Mouse (Mus musculus) testis, adult 10 weeks (tissue): ENCODE data around the gene Dnm1. TPM values are rescaled to one million over a fixed set of nuclear protein-coding genes. Genes with fewer than 3 reads are reported as not detected.

Experiments used
- polyA plus RNA-seq: library from polyadenylated mRNA; stranded (reverse); fragments of 350-450 nt; fragmentation: Illumina TruSeq; extraction: RNeasy Lipid Tissue Mini Kit (QIAGEN cat#74804); gene quantifications from one replicate; pipeline ENCODE4 v1.2.3, GENCODE M21; 2014; ENCODE audit warnings: low read depth, low replicate concordance

Dnm1 gene
- polyA plus RNA-seq = 1.6 TPM

GRCm38 (mm10) chr2:32353007-32353542 lies at the start of gene Dnm1:
Dnm1 (minus strand) TSS chr2:32353338.

DNA sequence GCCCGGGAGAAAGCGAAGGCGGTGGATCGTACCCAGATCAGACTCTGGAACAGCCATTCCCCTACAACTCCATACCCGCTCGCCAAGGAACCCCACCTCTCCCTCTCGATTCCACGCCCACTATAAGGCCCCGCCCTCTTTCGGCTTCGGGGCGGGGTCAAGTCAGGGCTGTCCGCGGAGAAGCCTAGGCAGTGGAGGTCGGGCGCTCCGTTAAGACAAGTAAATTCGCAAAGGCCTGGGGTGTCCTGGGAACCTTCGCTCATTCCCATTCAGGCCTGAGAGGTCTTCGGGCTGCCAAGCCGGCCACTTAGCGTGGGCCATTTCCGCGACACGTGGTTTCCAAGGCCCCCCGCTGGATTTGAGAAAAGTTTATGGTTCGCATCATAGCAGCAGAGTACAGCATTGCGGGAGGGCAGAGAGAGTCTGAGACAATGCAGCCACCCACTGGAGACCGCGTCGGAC lies 42.4 kb upstream of the Dnm1 start, which contains the start of gene Ptges2:
Gene Ptges2, plus strand, starts transcription at position 413 of the 462 bp plus-strand sequence.

GRCm38 (mm10) chr2:32387706-32388490 lies 34.8 kb upstream of the Dnm1 start, which contains the start of gene Lcn2:
Lcn2 (minus strand) TSS chr2:32388252.

DNA sequence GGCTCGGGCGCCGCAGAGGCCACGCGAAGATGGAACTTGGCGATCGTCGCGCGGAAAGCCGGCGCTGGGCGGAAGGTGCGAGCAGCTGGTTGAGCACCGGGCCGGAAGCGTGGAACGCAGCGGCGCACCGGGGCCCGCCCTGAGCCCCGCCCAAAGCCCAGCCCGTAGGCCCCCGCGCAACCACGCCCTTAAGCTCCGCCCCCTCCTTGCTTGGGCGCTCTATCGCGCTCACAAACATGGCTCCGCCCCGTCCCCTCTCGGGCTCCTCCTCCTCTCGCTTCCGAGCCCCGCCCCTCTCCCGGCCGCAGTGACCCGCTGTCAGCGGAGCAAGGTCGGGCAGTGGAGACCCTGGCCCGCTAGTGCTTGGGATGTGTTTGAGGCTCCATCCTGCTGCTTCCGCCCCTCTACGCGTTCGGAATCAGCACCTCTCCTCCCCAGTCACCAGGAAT lies 28.7 kb upstream of the Dnm1 start, which contains the start of gene 1110008P14Rik:
Gene 1110008P14Rik, minus strand, starts transcription at position 164 of the 449 bp plus-strand sequence.

GRCm38 (mm10) chr2:32352151-32353006 lies 759 bp downstream of the Dnm1 start, which contains the start of gene Ciz1:
Ciz1 (plus strand) TSS chr2:32352327.

GRCm38 (mm10) chr2:32287923-32288367 lies 65.2 kb downstream of the Dnm1 start, which contains the start of gene Swi5:
Swi5 (minus strand) TSS chr2:32288075.

DNA sequence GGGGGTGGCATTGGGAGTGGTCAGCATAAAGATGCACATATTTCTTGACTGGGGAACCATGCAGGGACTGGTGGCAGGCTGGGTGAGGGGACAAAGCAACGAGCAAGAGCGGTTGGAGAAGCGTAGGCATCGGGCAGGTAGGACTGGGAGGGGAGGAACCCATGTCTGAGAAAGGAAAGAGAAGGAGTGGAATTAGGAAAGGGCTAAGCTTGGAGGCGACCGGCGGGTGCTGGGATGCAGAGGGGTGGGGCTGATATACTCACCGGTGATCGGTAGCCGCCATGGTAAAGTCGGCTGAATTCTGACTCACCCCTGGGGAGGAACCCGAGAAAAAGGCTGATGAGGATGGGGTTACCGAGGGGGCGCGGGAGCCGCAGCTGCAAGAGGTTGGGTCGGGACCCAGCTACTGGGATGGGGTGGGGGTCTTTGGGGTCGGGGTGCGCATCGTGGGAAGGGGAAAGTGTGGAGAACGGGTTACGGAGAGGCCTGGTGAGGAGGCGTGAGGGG lies 65.8 kb downstream of the Dnm1 start, which contains the start of gene Golga2:
Gene Golga2, plus strand, starts transcription at position 51 of the 507 bp plus-strand sequence.

DNA sequence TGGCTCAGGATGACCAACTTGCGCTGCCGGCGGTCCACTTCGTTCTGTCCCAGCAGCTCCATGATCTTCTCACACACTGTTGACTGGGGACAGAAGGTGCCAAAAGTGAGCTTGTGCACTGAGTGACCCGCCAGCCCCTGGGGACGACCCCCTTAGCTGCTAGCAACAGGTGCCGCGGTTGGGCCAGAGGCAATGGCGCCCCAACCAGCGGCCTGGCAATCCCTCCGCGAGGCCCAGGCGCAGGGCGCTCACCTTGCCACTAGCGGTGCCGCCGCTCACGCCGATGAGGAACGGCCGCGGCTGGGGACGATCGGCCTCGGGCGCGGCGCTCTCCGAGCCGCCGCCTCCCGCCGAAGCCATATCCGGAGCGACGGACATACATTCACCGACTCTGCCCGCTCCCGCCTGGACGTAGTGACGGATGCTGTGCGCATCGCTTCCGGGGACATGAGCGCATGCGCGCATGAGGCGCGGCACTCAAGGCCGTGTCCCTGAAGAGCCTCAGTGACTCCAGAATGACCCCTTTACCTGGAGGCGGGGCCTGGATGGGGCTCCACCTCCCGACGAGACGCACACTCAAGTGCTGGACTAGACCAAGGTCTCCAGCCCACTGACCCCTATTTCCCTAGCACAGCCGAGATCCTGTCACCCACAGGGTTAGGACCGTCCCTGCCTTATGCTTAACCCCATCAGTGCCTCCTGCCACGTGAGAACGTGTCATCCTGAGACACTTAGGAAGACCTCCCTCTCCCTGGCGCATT lies 93.3 kb downstream of the Dnm1 start, which contains the start of gene Uck1:
Gene Uck1, minus strand, starts transcription at position 503 of the 761 bp plus-strand sequence.

Other genes starting within 250 kb of the Dnm1 start
- gene Prrc2b, start 202.3 kb downstream of the Dnm1 start, polyA plus RNA-seq = 2.2 TPM
- 61.5 TPM for gene Pomt1, start 116.7 kb downstream of the Dnm1 start, polyA plus RNA-seq
- gene Uck1, start 93.2 kb downstream of the Dnm1 start, polyA plus RNA-seq = 2.6 TPM
- 19.5 TPM for gene Golga2, start 66.0 kb downstream of the Dnm1 start, polyA plus RNA-seq
- 488 TPM for gene Swi5, start 65.3 kb downstream of the Dnm1 start, polyA plus RNA-seq
- gene Ciz1, start 1.0 kb downstream of the Dnm1 start, polyA plus RNA-seq = 10.9 TPM
- gene 1110008P14Rik, start 28.6 kb upstream of the Dnm1 start, polyA plus RNA-seq = 1.8 TPM
- 142 TPM for gene Lcn2, start 34.9 kb upstream of the Dnm1 start, polyA plus RNA-seq
- 0.81 TPM for gene Ptges2, start 42.6 kb upstream of the Dnm1 start, polyA plus RNA-seq
- gene Naif1, start 97.1 kb upstream of the Dnm1 start, polyA plus RNA-seq = 8.7 TPM
- gene Slc25a25, start 98.1 kb upstream of the Dnm1 start, polyA plus RNA-seq = 7.1 TPM
- 6.6 TPM for gene Fam102a, start 182.0 kb upstream of the Dnm1 start, polyA plus RNA-seq
- 4.2 TPM for gene Dpm2, start 217.5 kb upstream of the Dnm1 start, polyA plus RNA-seq
- 0.97 TPM for gene Pip5kl1, start 221.5 kb upstream of the Dnm1 start, polyA plus RNA-seq
- 1.1 TPM for gene 9430097D07Rik, start 222.3 kb upstream of the Dnm1 start, polyA plus RNA-seq
- 0.25 TPM for gene St6galnac4, start 233.8 kb upstream of the Dnm1 start, polyA plus RNA-seq
- gene St6galnac6, start 246.4 kb upstream of the Dnm1 start, polyA plus RNA-seq = 2.9 TPM